Mouse (Mus musculus) E14TG2a.4 (cell line): Measurements from ENCODE around the gene Trpm7.

Experiments used
- H3K27me3 ChIP-seq: 2 replicates; pipeline ENCODE4 v1.6.1; 2014; ENCODE audit warnings: low read length, control low read depth; ENCODE audit not compliant: insufficient read depth
- H3K36me3 ChIP-seq: 2 replicates; pipeline ENCODE4 v1.6.1; 2014; ENCODE audit warnings: low read length, control low read depth; ENCODE audit not compliant: insufficient read depth
- H3K4me1 ChIP-seq: replicated peaks from 2 replicates; pipeline ENCODE4 v1.6.1; 2014; ENCODE audit warnings: low read depth, low read length, control low read depth
- H3K4me3 ChIP-seq: replicated peaks from 2 replicates; pipeline ENCODE4 v1.5.1; 2014; ENCODE audit warnings: mild to moderate bottlenecking, low read length
- H3K9me3 ChIP-seq: 2 replicates; pipeline ENCODE4 v1.6.1; 2014; ENCODE audit warnings: low read length, control low read depth
- CTCF ChIP-seq: conservative IDR thresholded peaks from 2 replicates; pipeline ENCODE4 v1.5.1; 2014; ENCODE audit warnings: low read length
- NANOG ChIP-seq: IDR thresholded peaks from 2 replicates; pipeline ENCODE4 v1.6.1; 2014; ENCODE audit warnings: borderline replicate concordance, low read length, mixed read lengths
- POU5F1 ChIP-seq: IDR thresholded peaks from 2 replicates; pipeline ENCODE4 v1.6.1; 2014; ENCODE audit warnings: low read length, borderline replicate concordance

The Trpm7 gene

GRCm38 (mm10) chr2:126769431-126770181 is 106.4 kb downstream of the Trpm7 start:
- Histone ChIP-seq H3K9me3 (no peaks in the 10 kb centered on the region), H3K27me3 (no peaks in the 10 kb centered on the region), H3K36me3 (no peaks in the 10 kb centered on the region), H3K4me1 (peaks cover 20% of the 10 kb centered on the region), H3K4me3 (no peak overlapping the region)
- TF ChIP-seq CTCF (no peak), POU5F1 (no peak), NANOG (no peak)

DNA sequence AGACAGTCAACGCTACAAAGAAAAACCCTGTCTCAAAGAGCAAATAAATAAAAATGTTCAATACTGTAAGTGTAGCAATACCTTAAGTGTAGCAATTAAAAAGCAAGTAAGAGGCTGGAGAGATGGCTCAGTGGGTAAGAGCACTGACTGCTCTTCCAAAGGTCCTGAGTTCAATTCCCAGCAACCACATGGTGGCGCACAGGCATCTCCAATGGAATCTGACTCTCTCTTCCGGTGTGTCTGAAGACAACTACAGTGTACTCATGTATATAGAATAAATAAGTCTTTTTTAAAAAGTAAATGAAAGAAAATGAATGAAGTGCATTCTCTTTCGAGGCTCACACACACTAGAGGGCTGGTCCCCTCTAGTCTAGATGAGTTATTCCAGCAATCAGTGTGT is 107.8 kb downstream of the Trpm7 start:
- Histone ChIP-seq H3K4me3 (no peak overlapping the region), H3K9me3 (no peaks in the 10 kb centered on the region), H3K27me3 (no peaks in the 10 kb centered on the region), H3K4me1 (peaks cover 21% of the 10 kb centered on the region), H3K36me3 (peaks cover 3% of the 10 kb centered on the region; the same call in 1 of the 2 replicates)
- TF ChIP-seq POU5F1 = no peak
- TF ChIP-seq CTCF = no peak

- Histone ChIP-seq H3K27me3 (no peaks in the 10 kb centered on the region), H3K36me3 (peaks cover 7% of the 10 kb centered on the region), H3K4me3 (no peak overlapping the region), H3K4me1 (peaks cover 21% of the 10 kb centered on the region), H3K9me3 (no peaks in the 10 kb centered on the region)
- TF ChIP-seq POU5F1 (no peak), CTCF (peak; percentile 52), NANOG (no peak)
Observed at GRCm38 (mm10) chr2:126767599-126767998, 108.4 kb downstream of the Trpm7 start.

- no peak for TF ChIP-seq POU5F1
- TF ChIP-seq NANOG = no peak
- no peak for TF ChIP-seq CTCF
- Histone ChIP-seq H3K4me3 (peak overlapping the region; percentile 20; the same call in 1 of the 2 replicates), H3K4me1 (peaks cover 21% of the 10 kb centered on the region), H3K27me3 (no peaks in the 10 kb centered on the region), H3K36me3 (peaks cover 22% of the 10 kb centered on the region), H3K9me3 (no peaks in the 10 kb centered on the region)
Observed at GRCm38 (mm10) chr2:126765867-126766582, 110.0 kb downstream of the Trpm7 start.

DNA sequence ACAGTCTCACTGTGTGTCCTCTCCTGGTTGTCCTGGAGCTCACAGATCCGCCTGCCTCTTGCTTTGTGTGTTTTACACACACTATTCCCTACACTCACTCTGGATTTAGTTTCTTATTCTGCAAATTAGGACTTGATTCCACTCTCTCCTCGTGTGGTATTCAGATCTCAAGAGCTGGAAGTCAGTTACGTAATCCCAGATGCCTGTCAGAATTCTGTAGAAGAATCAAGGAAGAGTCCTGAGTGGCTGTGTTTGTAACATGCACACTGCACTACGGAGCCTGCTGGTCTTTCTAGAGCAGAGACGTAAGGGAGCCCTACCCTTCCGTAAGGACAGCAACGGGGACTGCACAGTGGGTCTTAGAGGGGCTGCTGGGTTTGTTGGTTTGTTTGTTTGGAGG is 116.7 kb downstream of the Trpm7 start:
- TF ChIP-seq CTCF (no peak), POU5F1 (no peak), NANOG (no peak)
- Histone ChIP-seq H3K4me3 (no peak overlapping the region), H3K27me3 (no peaks in the 10 kb centered on the region), H3K4me1 (peaks cover 1% of the 10 kb centered on the region; the same call in 1 of the 2 replicates), H3K9me3 (no peaks in the 10 kb centered on the region), H3K36me3 (peaks cover 89% of the 10 kb centered on the region)

GRCm38 (mm10) chr2:126755664-126756063 is 120.4 kb downstream of the Trpm7 start:
- Histone ChIP-seq H3K4me1 (no peaks in the 10 kb centered on the region), H3K4me3 (no peak overlapping the region), H3K9me3 (no peaks in the 10 kb centered on the region), H3K36me3 (peaks cover 98% of the 10 kb centered on the region), H3K27me3 (no peaks in the 10 kb centered on the region)
- TF ChIP-seq POU5F1 (no peak), CTCF (no peak), NANOG (no peak)

GRCm38 (mm10) chr2:126743389-126743788 is 132.6 kb downstream of the Trpm7 start:
- Histone ChIP-seq H3K9me3 (no peaks in the 10 kb centered on the region), H3K4me1 (no peaks in the 10 kb centered on the region), H3K4me3 (no peak overlapping the region), H3K27me3 (no peaks in the 10 kb centered on the region), H3K36me3 (peaks cover 86% of the 10 kb centered on the region)
- TF ChIP-seq POU5F1 (no peak), CTCF (no peak), NANOG (no peak)
